Mouse (Mus musculus) heart, embryonic 11.5 days (tissue): ENCODE measurements around the gene Gm1043. TPM values are rescaled to one million over a fixed set of nuclear protein-coding genes. Genes with fewer than 3 reads are reported as not detected.

Experiments
- ATAC-seq: fragments of 200-750 bp; cut with Nextera tagmentation; replicated peaks from 2 replicates; pipeline ENCODE4 v1.8.0; 2017; ENCODE audit warnings: moderate library complexity; ENCODE audit not compliant: insufficient number of reproducible peaks, low FRiP score, low TSS enrichment
- H3K27ac ChIP-seq: fragments of 300-500 bp; sonication (generic); 2 replicates; pipeline ENCODE4 v1.5.1; 2014; ENCODE audit warnings: mild to moderate bottlenecking, low read depth, low read length
- H3K27me3 ChIP-seq: fragments of 300-500 bp; sonication (generic); 2 replicates; pipeline ENCODE4 v1.6.1; 2014; ENCODE audit warnings: mild to moderate bottlenecking, low read length, mixed read lengths; ENCODE audit not compliant: control insufficient read depth, insufficient read depth
- H3K36me3 ChIP-seq: fragments of 300-500 bp; sonication (generic); 2 replicates; pipeline ENCODE4 v1.6.1; 2014; ENCODE audit warnings: mild to moderate bottlenecking, low read length, moderate library complexity, mixed read lengths; ENCODE audit not compliant: control insufficient read depth, insufficient read depth
- H3K4me1 ChIP-seq: fragments of 300-500 bp; sonication (generic); 2 replicates; pipeline ENCODE4 v1.6.1; 2014; ENCODE audit warnings: low read length; ENCODE audit not compliant: control insufficient read depth, insufficient read depth
- H3K4me2 ChIP-seq: fragments of 300-500 bp; sonication (generic); 2 replicates; pipeline ENCODE4 v1.6.1; 2014; ENCODE audit warnings: mild to moderate bottlenecking, moderate library complexity
- H3K4me3 ChIP-seq: fragments of 300-500 bp; sonication (generic); 2 replicates; pipeline ENCODE4 v1.5.1; 2014; ENCODE audit warnings: low read depth, low read length
- H3K9ac ChIP-seq: fragments of 300-500 bp; sonication (generic); 2 replicates; pipeline ENCODE4 v1.6.1; 2014; ENCODE audit warnings: mild to moderate bottlenecking, low read depth, low read length, moderate library complexity
- H3K9me3 ChIP-seq: fragments of 300-500 bp; sonication (generic); replicated peaks from 2 replicates; pipeline ENCODE4 v1.6.1; 2016; ENCODE audit warnings: low read length; ENCODE audit not compliant: control insufficient read depth
- WGBS: fragments of 180-500 bp; shearing (Covaris S2); extraction: QIAGEN DNeasy Blood & Tissue Kit; methylation state at CpG from one replicate; pipeline ENCODE4 v1.1.7; 2014; ENCODE audit not compliant: insufficient replicate concordance; 5-methylcytosine and 5-hydroxymethylcytosine counted together
- polyA plus RNA-seq: library from polyadenylated mRNA; unstranded; fragments of >200 nt; fragmentation: Nextera tagmentation; extraction: Ambion mirVana; gene quantifications from 2 replicates; pipeline ENCODE4 v1.2.1, GENCODE M21; 2014

Gm1043 gene
- polyA plus RNA-seq, 1 experiment from 2014 or later, result not detected

DNA sequence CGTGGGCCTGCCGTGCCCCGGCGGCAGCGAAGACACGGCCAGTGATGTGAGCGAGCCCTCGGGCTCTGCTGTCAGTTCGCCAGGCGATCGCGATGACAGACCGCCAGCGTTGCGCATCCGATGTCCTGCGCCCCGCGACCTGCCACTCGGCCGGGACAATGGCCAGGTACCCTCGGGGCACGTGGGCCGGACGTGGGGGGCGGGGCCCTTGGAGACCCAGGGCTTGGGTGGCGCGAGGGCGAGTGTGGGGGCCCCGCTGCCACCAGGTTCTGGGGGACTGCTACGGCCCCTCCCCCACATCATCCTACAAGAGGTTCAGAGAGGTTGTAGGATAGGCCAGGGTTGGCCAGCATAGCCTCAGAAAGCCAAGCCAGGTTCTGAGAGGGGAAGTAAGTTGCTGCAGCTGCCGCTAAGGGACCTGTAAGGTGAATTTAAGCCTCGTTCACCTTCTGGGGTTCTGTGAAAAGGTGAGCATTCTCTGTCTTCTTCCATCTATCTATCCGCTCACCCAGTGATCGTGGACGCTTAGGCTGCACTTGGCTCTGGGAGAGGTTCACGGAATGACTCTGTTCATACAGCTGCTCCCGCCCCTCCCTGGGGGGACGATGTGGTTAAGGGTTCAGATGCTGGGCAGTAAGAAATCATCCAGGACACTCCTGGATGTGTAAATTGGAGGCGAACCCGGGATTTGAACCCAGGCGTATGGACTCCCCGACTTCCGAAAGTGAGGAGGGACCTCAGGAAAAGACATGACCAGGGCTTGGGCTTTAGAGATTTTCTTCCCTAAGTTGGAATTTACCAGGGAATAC lies 157.4 kb downstream of the Gm1043 start:
- Histone ChIP-seq H3K9me3 (no peaks in the 10 kb centered on the region), H3K36me3 (no peaks in the 10 kb centered on the region), H3K27ac (no peak overlapping the region), H3K4me2 (peak overlapping the region; percentile 67), H3K4me3 (peak overlapping the region; percentile 39), H3K27me3 (peaks cover 80% of the 10 kb centered on the region), H3K4me1 (peaks cover 24% of the 10 kb centered on the region), H3K9ac (no peak overlapping the region)
- 10% methylated on average over 44 of the region's 44 CpGs for WGBS
- ATAC-seq, result no peak

DNA sequence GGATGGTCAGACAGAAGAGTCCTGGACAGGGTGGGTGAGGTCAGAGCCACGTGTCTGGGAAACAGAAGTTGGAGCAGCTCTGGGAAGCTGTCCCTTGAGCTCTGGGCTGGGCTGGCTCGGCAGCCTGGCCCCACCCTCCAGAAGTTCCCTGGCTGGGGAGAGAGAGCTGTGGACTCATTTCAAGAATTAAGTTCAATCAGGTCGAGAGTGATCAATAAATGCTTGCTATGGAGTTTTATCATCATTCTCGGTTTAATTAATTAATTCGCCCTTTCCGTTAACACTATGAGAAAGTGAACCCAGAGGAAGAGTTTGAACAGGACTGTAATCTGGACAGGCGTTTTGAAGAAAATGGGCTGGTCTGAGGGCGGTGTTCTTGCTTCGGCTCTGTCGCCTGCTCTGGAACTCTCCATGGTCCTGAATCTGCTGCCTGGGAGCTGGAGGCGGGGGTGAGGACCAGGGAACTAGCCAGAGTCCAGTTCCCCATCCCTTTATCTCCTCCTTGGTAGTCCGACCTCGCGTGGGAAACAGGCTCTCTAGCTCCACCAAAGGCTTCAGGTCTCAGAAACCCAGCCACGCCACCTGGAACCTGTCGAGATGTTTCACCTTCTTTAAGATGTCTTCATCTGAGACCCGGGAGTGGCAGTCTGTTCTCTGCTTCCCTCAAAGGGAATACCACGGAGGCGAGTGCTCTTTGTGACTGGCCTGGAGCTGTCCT lies 158.2 kb downstream of the Gm1043 start:
- no peak overlapping the region for H3K4me3 ChIP-seq
- H3K27me3 ChIP-seq, result peaks cover 83% of the 10 kb centered on the region
- H3K4me2 ChIP-seq, result no peak overlapping the region
- peaks cover 24% of the 10 kb centered on the region for H3K4me1 ChIP-seq
- no peaks in the 10 kb centered on the region for H3K36me3 ChIP-seq
- no peak overlapping the region for H3K27ac ChIP-seq
- ATAC-seq, result no peak
- no peaks in the 10 kb centered on the region for H3K9me3 ChIP-seq
- 3% methylated on average over 19 of the region's 19 CpGs for WGBS
- H3K9ac ChIP-seq, result no peak overlapping the region

DNA sequence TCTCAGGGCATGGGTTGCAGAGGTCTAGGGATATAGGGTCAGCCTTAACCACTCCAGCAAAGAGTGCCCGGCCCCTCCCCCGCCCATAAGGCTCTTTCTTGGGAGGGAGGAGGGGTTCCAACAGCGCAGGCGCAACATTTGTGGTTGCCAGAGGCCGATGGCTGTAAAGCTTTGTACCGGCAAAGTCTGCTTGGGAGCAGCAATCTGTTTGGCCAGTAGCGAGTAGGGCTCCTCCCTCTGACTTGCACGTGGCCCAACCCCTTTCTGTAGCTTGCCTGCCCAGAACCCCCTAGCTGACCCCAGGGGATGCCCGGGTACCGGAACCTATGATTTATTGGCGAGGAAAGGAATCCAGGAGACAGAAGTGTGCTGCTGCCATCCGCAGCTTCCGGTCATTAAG lies 159.0 kb downstream of the Gm1043 start:
- Histone ChIP-seq H3K4me1 (peaks cover 24% of the 10 kb centered on the region), H3K4me2 (no peak overlapping the region), H3K9ac (no peak overlapping the region), H3K27me3 (peaks cover 83% of the 10 kb centered on the region), H3K9me3 (no peaks in the 10 kb centered on the region), H3K36me3 (no peaks in the 10 kb centered on the region), H3K27ac (no peak overlapping the region), H3K4me3 (no peak overlapping the region)
- WGBS, result 5% methylated on average over 13 of the region's 13 CpGs
- ATAC-seq, result no peak

DNA sequence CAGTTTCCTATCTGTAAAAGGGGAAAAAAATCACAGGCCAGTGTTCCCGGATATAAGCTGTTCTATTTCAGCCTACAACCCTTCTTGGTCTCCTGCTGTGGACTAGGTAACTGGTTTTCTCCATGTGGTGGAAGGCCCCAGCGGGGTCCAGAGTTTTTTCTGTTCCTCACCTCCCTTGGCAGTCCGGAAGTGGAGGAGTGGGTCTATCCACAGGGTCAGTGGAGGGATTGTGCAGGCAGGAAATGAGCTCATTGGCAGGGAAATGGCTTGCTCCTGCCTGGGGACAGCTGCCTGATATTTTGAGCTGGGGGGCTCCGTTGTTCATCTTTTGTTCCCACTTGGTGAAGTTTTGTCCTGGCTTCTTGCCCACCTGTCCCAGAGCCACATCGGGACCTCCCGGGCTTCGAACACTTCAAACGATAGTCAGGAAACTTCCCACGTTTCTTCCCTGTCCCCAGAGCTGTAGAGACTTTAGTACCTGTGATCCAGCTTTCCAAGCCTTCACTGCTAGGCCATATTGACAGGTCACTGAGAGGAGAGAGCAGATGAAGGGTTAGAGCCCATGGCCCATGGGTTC lies 159.6 kb downstream of the Gm1043 start:
- Histone ChIP-seq H3K36me3 (no peaks in the 10 kb centered on the region), H3K4me3 (no peak overlapping the region), H3K4me2 (peak overlapping the region; percentile 75; the same call in 1 of the 2 replicates), H3K9ac (no peak overlapping the region), H3K27ac (no peak overlapping the region), H3K4me1 (peaks cover 24% of the 10 kb centered on the region), H3K27me3 (peaks cover 78% of the 10 kb centered on the region), H3K9me3 (no peaks in the 10 kb centered on the region)
- 24% methylated on average over 9 of the region's 9 CpGs for WGBS
- no peak for ATAC-seq

DNA sequence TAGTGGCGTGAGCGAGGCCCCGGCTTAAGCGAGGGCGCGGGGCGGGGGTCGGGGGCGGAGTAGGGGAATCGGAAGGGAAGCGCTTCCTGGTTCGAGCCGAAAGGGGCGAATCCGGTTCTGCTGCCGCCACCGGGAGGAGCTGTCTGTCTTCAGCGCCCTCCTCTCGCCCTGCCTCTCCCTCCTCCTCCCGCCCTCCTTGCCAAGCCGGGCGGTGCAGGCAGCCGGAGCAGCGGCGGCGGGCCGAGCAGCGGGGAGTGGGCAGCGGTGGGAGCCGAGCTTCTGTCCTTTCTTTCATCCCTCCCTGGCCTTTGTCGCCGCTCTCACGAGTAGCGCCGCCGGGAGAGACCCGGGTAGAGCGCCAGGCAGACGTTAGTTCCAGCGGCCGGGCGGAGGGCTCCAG lies 160.5 kb downstream of the Gm1043 start:
- Histone ChIP-seq H3K9ac (peak overlapping the region; percentile 43; the same call in 1 of the 2 replicates), H3K4me3 (peak overlapping the region; percentile 61), H3K9me3 (no peaks in the 10 kb centered on the region), H3K36me3 (no peaks in the 10 kb centered on the region), H3K27me3 (peaks cover 72% of the 10 kb centered on the region), H3K4me2 (peak overlapping the region; percentile 75), H3K4me1 (peaks cover 24% of the 10 kb centered on the region), H3K27ac (no peak overlapping the region)
- ATAC-seq, result 0 out of 2 replicates have a peak, but pooled peaks have one; percentile 23
- under 1% methylated on average over 38 of the region's 42 CpGs for WGBS

DNA sequence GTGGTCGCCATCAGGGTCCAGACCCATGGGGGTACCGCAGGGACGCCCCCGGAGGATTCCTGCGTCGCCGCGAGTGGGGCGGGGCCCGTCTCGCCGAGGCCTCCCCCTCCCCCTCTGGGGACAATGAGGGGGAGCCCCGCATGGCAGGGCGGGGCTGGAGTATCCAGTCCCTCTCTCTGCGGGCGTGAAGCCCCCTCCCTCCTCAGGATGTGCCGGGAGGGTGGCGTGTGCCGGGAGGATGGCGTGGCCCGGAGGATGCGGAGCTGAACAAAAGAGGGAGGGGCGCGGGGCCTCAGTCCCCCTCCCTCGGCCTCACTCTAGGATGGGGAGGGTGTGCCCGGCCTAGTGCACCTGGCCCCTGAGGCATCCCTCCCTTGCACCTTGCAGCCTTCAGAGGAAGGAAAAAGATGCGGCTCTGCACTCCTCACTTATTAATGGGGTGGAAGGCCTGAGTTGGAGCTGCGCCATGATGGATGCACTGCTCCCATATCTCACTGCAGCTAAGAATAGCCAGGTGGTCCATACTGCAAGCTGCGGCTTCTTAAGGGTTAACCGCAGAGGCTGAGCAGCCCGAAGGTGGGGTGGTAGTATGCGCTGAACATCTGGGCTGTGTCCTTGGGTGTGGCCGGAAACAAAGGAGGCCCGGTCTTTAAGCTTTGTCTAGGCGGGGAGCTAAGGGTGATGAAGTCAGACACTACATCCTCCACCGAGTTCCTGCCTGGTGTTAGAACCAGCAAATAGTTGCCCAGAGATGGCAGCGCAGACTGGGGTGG lies 161.2 kb downstream of the Gm1043 start:
- ATAC-seq, result no peak
- 2% methylated on average over 29 of the region's 37 CpGs for WGBS
- peak overlapping the region; percentile 43; the same call in 1 of the 2 replicates for H3K9ac ChIP-seq

DNA sequence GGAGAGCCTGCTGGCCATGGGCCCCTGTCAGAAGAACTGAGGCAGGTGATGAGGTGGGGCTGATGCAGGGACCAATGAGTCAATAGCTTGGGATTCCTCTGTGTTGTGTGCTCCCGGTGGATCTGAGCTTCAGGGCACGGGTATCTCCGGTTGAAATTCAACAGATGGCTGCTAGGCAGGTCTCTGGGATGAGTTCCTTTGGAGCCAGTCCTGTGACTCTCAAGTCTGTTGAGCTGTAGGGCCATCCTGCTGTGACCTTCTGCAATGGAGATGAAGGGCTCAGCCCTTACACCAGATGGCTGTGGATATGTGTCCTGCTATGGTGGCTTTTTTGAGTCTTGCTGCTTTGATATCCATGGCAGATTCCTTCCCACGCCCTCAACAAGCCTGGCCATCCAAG lies 162.3 kb downstream of the Gm1043 start:
- WGBS, result 37% methylated on average over 4 of the region's 4 CpGs
- Histone ChIP-seq H3K27me3 (peaks cover 54% of the 10 kb centered on the region), H3K9me3 (no peaks in the 10 kb centered on the region), H3K4me3 (no peak overlapping the region), H3K4me2 (no peak overlapping the region), H3K9ac (no peak overlapping the region), H3K4me1 (peaks cover 14% of the 10 kb centered on the region), H3K27ac (no peak overlapping the region), H3K36me3 (no peaks in the 10 kb centered on the region)
- ATAC-seq, result no peak

More for the DNA sequence above, 161.2 kb downstream of the Gm1043 start:
- no peaks in the 10 kb centered on the region for H3K9me3 ChIP-seq
- peak overlapping the region; percentile 61 for H3K4me3 ChIP-seq
- no peaks in the 10 kb centered on the region for H3K36me3 ChIP-seq
- peaks cover 65% of the 10 kb centered on the region for H3K27me3 ChIP-seq
- peak overlapping the region; percentile 75 for H3K4me2 ChIP-seq
- no peak overlapping the region for H3K27ac ChIP-seq
- H3K4me1 ChIP-seq, result peaks cover 24% of the 10 kb centered on the region

DNA sequence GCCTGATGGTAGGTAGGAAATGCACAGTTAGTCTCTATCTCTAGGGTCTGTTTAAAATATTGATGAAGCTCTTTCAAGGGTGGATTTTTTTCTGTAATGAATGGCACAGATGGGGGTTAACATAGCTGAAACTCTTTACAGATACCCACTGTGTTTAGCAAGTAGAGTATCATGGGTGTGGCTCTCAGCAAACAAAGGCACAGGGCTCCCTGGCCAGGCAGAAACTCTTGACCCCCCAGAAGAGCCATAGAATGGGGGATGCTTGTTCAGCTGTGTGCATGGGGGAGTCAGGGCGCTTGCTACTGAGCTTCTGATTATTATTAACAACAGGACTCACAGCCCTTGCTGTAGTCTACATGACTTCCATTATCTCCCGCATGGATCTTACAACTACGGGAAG lies 163.7 kb downstream of the Gm1043 start:
- H3K4me2 ChIP-seq, result no peak overlapping the region
- H3K9ac ChIP-seq, result no peak overlapping the region
- WGBS, result 63% methylated on average over 3 of the region's 3 CpGs
- no peaks in the 10 kb centered on the region for H3K36me3 ChIP-seq
- ATAC-seq, result no peak
- no peak overlapping the region for H3K27ac ChIP-seq
- peaks cover 40% of the 10 kb centered on the region for H3K27me3 ChIP-seq
- H3K4me3 ChIP-seq, result no peak overlapping the region
- no peaks in the 10 kb centered on the region for H3K9me3 ChIP-seq
- peaks cover 13% of the 10 kb centered on the region for H3K4me1 ChIP-seq
